ENCODE assay signal across 8 mouse cellular contexts in the genomic region with DNA sequence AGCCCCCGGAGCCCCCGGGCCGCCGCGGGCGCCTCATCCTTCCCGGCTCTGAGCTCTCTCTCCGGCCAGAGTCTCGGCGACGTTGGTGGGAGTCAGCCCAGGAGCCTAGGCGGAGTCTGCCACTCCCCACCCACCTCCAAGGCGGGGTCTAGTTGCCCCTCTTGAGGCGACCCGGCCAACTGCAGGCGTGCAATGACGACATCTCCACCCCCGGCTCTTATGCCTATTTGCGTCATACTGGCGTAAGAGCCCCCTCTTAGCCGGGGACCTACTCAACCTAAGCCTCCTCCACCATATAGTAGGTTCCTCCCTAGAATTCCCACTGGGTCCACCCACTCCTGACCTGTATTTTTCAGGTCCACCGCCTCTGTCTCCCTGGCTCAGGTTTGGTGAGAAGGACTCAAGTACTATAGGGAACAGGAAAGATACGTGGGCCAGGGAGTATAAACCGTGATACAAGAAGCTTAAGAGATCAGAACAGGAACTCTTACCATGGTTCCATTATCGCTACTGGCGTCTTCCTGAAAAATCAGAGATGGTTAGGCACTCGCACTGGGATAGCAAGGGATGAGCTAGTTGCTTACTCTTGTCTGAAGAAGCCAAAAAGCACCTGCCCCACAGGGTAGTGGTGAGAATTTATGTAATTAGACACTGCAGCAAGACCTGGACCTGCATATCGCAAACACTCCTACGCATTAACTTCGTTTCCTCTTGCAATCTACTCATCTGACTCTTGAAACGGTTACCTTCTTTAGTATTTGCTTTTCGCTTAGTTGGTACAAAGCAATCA. TPM values are rescaled to one million over a fixed set of nuclear protein-coding genes. Genes with fewer than 3 reads are reported as not detected.
DNase-seq lines count a peak whose midpoint lies in the region; ATAC-seq lines count a peak whose summit lies in the region.

A gene (minus strand): TSS at position 412 of the 790 bp plus-strand sequence.

- no peak within 1 kb of the TSS for H3K27ac ChIP-seq in forebrain, embryonic 11.5 days (ENCODE audit: low read depth, low read length)
- no peak within 1 kb of the TSS for H3K27ac ChIP-seq in neural tube, embryonic 12.5 days

- H3K4me2 ChIP-seq in forebrain, embryonic 11.5 days (ENCODE audit: low read depth, low read length, severe bottlenecking), result peak within 1 kb of the TSS; percentile 64
- peak within 1 kb of the TSS; percentile 68 for H3K4me2 ChIP-seq in neural tube, embryonic 12.5 days (replicated peaks)

- H3K4me1 ChIP-seq in forebrain, embryonic 11.5 days (replicated peaks; ENCODE audit: control insufficient read depth, insufficient read depth, low read length), result no peaks in the 10 kb centered on the region
- no peaks in the 10 kb centered on the region; the same call in 1 of the 2 replicates for H3K4me1 ChIP-seq in neural tube, embryonic 12.5 days

- H3K27me3 ChIP-seq in forebrain, embryonic 11.5 days (ENCODE audit: control insufficient read depth, insufficient read depth, low read length), result peaks cover 26% of the 10 kb centered on the region
- H3K27me3 ChIP-seq in neural tube, embryonic 12.5 days (replicated peaks), result peaks cover 54% of the 10 kb centered on the region

- H3K9me3 ChIP-seq in forebrain, embryonic 11.5 days (ENCODE audit: control insufficient read depth, low read length), result no peaks in the 10 kb centered on the region
- H3K9me3 ChIP-seq in neural tube, embryonic 12.5 days, result no peaks in the 10 kb centered on the region

- peak; percentile 89 for DNase-seq in MN1 (ENCODE audit: low spot score)
- no peak for DNase-seq in adrenal gland, postnatal 36 days
- DNase-seq in forebrain, embryonic 11.5 days (ENCODE audit: low spot score), result peak; percentile 69
- DNase-seq in layer of hippocampus, postnatal 10 days (ENCODE audit: low spot score in 2 of 2), result peak; percentile 61 to 62
- DNase-seq in urinary bladder, postnatal 25 days (ENCODE audit: low spot score), result no peak
- no peak for DNase-seq in heart, adult 18-20 months

- H3K36me3 ChIP-seq in forebrain, embryonic 11.5 days (ENCODE audit: control insufficient read depth, insufficient read depth, low read length), result no peaks in the 10 kb centered on the region
- no peaks in the 10 kb centered on the region for H3K36me3 ChIP-seq in neural tube, embryonic 12.5 days

- WGBS in forebrain, embryonic 11.5 days, result 11% methylated on average over 32 of the region's 32 CpGs
- 12% methylated on average over 32 of the region's 32 CpGs for WGBS in neural tube, embryonic 12.5 days

- 0 out of 2 replicates have a peak within 1 kb of the TSS, but pooled peaks have one; percentile 35 for H3K9ac ChIP-seq in forebrain, embryonic 11.5 days (ENCODE audit: low read length)
- H3K9ac ChIP-seq in neural tube, embryonic 12.5 days, result peak within 1 kb of the TSS; percentile 55

- ATAC-seq in forebrain, embryonic 11.5 days (replicated peaks; ENCODE audit: low FRiP score), result peak; percentile 64
- peak; percentile 72 for ATAC-seq in neural tube, embryonic 12.5 days (ENCODE audit: low FRiP score, low read depth)
- ATAC-seq in inflammation-experienced regulatory T-cells, adult 6 months, result no peak

- peak within 1 kb of the TSS; percentile 31 for H3K4me3 ChIP-seq in forebrain, embryonic 11.5 days (ENCODE audit: low read depth, low read length)
- peak within 1 kb of the TSS; percentile 43 for H3K4me3 ChIP-seq in neural tube, embryonic 12.5 days

RNA-seq across cellular contexts. Expression of the gene that starts here (rescaled TPM):
- total RNA-seq in adrenal gland, postnatal 36 days (2021), result 10 to 100 TPM; 38.2 to 54.2 TPM
- 3.7 and 4.3 TPM in 2 replicates for polyA plus RNA-seq in forebrain, embryonic 11.5 days (2014; fragmentation: Nextera tagmentation; extraction: Ambion mirVana)
- 100 to 1,000 TPM; 238 to 251 TPM for total RNA-seq in layer of hippocampus, postnatal 10 days (2021)
- 13.8 and 15.0 TPM in 2 replicates for polyA plus RNA-seq in neural tube, embryonic 12.5 days (2016; fragmentation: Nextera tagmentation; extraction: Ambion mirVana)
- polyA plus RNA-seq in inflammation-experienced regulatory T-cells, adult 6 months (2017; shearing (Covaris generic)), result under 1 TPM in 1 of 3 experiments, not detected in 2; 0.36 TPM
- 1 to 10 TPM; 1.2 to 2.0 TPM for total RNA-seq in heart, adult 18-20 months (2021)

Comparison
In these comparisons a context has a peak if more than half of its experiments do, and no peak if none do; other contexts are left out.
1. RNA of the gene that starts here (total RNA-seq): 238 to 251 TPM in layer of hippocampus, postnatal 10 days and 38.2 to 54.2 TPM in adrenal gland, postnatal 36 days; 1.2 to 2.0 TPM in heart, adult 18-20 months; every median in the first group is over 10 times any median in the second.
2. RNA of the gene that starts here (total RNA-seq): 238 to 251 TPM in layer of hippocampus, postnatal 10 days; 38.2 to 54.2 TPM in adrenal gland, postnatal 36 days; every median in the first group is over 4 times any median in the second.
3. DNase-seq: peak in MN1 (single experiment), forebrain, embryonic 11.5 days (single experiment) and layer of hippocampus, postnatal 10 days (2 of 2); none in adrenal gland, postnatal 36 days (0 of 2), urinary bladder, postnatal 25 days (single experiment) and heart, adult 18-20 months (0 of 2).